Mouse (Mus musculus): Measurements from ENCODE around the gene Afmid.

DNA sequence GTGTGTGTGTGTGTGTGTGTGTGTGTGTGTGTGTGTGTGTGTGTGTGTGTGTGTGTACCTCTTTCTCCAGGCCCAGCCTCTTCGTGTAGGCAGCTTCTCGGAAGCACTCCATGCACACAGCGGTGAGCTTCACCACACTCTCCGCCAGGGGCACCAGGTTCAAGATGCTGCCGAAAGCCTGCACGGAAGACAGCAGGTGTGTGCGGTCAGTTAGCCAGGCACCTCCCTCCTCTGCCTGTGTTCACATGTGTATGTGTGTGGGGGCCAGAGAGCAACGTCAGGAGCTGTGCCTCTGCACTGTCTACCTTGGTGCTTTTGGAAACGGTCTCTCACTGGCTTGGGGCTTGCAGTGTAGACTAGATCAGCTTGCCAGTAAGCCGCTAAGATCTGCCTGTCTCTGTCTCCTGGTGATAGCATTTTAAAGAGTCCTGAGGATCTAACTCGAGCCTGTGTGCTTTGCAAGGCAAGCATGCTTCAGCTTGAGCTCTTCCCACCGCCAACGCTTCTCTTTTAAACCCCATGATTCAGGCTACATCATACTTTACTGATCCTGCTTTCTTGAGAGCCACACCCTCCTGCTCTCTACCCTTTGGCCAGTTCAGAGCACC is 9.2 kb upstream of the Afmid start:
- TF ChIP-seq CTCF (IDR thresholded peaks at IDR 0.05; ENCODE audit: low read depth) (no peak), EP300 (IDR thresholded peaks at IDR 0.05; ENCODE audit: low read depth) (no peak)
